Mouse (Mus musculus) hindbrain, embryonic 14.5 days (tissue): Measurements from ENCODE around the gene Mcl1. TPM values are rescaled to one million over a fixed set of nuclear protein-coding genes. Genes with fewer than 3 reads are reported as not detected.

Source experiments
- ATAC-seq: fragments of 200-750 bp; cut with Nextera tagmentation; 2 replicates; pipeline ENCODE4 v1.8.0; 2017; ENCODE audit warnings: moderate number of reproducible peaks, mild to moderate bottlenecking, moderate TSS enrichment, moderate library complexity; ENCODE audit not compliant: low FRiP score
- DNase-seq: peaks from one replicate; pipeline ENCODE4 v3.0.0-alpha.2; 2015; ENCODE audit warnings: low spot score
- H3K27ac ChIP-seq: fragments of 300-500 bp; sonication (generic); 2 replicates; pipeline ENCODE4 v1.5.1; 2014; ENCODE audit warnings: mild to moderate bottlenecking, moderate library complexity
- H3K27me3 ChIP-seq: fragments of 300-500 bp; sonication (generic); 2 replicates; pipeline ENCODE4 v1.6.1; 2014; ENCODE audit warnings: mild to moderate bottlenecking, low read length, mixed read lengths; ENCODE audit not compliant: control insufficient read depth, insufficient read depth
- H3K36me3 ChIP-seq: fragments of 300-500 bp; sonication (generic); replicated peaks from 2 replicates; pipeline ENCODE4 v1.6.1; 2014; ENCODE audit not compliant: control insufficient read depth, insufficient read depth
- H3K4me1 ChIP-seq: fragments of 300-500 bp; sonication (generic); replicated peaks from 2 replicates; pipeline ENCODE4 v1.6.1; 2014; ENCODE audit warnings: antibody characterized with exemption, low read length, mixed read lengths; ENCODE audit not compliant: control insufficient read depth, insufficient read depth
- H3K4me2 ChIP-seq: fragments of 300-500 bp; sonication (generic); replicated peaks from 2 replicates; pipeline ENCODE4 v1.6.1; 2014; ENCODE audit warnings: mild to moderate bottlenecking, moderate library complexity
- H3K4me3 ChIP-seq: fragments of 300-500 bp; sonication (generic); replicated peaks from 2 replicates; pipeline ENCODE4 v1.5.1; 2014; ENCODE audit warnings: mild to moderate bottlenecking, low read length
- H3K9ac ChIP-seq: fragments of 300-500 bp; sonication (generic); 2 replicates; pipeline ENCODE4 v1.6.1; 2014
- H3K9me3 ChIP-seq: fragments of 300-500 bp; sonication (generic); 2 replicates; pipeline ENCODE4 v1.6.1; 2016; ENCODE audit warnings: low read length; ENCODE audit not compliant: control insufficient read depth
- WGBS: fragments of 180-500 bp; shearing (Covaris S2); extraction: QIAGEN DNeasy Blood & Tissue Kit; methylation state at CpG from one replicate; pipeline ENCODE4 v1.1.7; 2014; 5-methylcytosine and 5-hydroxymethylcytosine counted together
- polyA plus RNA-seq: library from polyadenylated mRNA; unstranded; fragments of >200 nt; fragmentation: Nextera tagmentation; extraction: Ambion mirVana; gene quantifications from 2 replicates; pipeline ENCODE4 v1.2.1, GENCODE M21; 2014

Mcl1 gene
- polyA plus RNA-seq, 1 experiment from 2014 or later = 60.3 TPM

DNA sequence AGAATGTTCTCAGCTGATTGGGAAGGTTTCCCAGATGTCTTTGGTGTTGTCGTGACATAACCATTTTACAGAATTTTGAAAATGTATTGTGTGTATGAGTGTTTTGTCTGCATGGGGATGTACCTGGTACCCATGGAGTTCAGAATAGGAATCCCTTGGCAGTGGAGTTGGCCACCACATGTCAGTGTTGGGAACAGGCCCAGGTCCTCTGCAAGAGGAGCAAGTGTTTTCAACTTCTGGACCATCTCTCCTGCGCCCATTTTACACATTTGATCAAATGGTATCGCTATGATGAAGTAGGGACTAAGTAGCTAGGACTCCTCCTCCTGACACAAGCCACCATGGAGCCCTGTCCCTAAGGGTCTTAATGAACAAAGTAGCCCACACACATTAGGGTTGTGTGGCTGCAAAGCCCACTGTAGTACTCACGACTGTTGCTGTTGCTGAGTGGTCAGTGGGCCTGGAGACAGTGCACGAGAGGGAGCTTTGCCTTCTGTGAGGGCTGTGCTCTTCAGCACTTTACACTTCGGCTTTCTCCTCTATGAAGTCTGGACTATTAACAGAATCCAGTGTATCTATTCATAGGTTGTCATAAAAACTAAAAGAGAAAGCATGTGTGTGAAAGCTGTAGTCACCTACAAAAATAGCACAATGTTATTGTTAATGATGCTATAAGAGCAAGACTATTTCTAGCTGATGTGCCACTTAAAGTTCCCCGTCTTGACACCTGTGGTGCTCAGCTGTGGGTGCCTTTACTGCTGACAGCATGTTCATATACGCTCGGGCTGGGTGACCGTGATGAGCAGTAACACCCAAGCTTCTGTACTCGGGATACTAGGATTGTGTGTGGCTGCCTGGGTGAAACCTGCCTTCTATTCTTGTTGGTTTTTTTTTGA is 36.5 kb downstream of the Mcl1 start:
- Histone ChIP-seq H3K27me3 (no peaks in the 10 kb centered on the region), H3K4me2 (no peak overlapping the region), H3K36me3 (no peaks in the 10 kb centered on the region), H3K4me3 (no peak overlapping the region), H3K9ac (no peak overlapping the region), H3K9me3 (no peaks in the 10 kb centered on the region), H3K27ac (no peak overlapping the region), H3K4me1 (peaks cover 6% of the 10 kb centered on the region; the same call in 1 of the 2 replicates)
- DNase-seq (no peak), ATAC-seq (no peak)
- WGBS = 89% methylated on average over 11 of the region's 11 CpGs

DNA sequence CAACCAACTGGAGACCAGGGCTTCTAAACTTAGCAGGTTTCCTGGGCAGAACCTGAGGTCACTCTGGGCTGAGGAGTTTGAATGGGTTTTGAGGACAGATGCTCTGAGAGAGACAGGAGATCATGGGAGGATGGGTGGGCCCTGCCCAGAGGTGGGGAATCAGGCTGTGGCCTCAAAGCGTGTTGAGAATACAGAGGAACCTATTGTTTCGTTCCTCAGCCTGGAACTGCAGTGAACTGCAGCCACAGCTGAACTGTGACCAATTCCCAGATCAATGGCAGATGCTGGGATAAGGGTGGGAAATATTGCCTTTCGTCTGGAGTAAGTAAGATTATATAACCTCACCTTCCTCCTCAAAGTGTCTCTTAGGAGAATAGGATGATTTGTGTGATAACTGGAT is 37.2 kb downstream of the Mcl1 start:
- Histone ChIP-seq H3K27ac (no peak overlapping the region), H3K9me3 (no peaks in the 10 kb centered on the region), H3K4me2 (no peak overlapping the region), H3K27me3 (no peaks in the 10 kb centered on the region), H3K4me1 (peaks cover 6% of the 10 kb centered on the region; the same call in 1 of the 2 replicates), H3K9ac (no peak overlapping the region), H3K4me3 (no peak overlapping the region), H3K36me3 (no peaks in the 10 kb centered on the region)
- ATAC-seq (no peak), DNase-seq (no peak)
- WGBS = 25% methylated on average over 3 of the region's 3 CpGs

DNA sequence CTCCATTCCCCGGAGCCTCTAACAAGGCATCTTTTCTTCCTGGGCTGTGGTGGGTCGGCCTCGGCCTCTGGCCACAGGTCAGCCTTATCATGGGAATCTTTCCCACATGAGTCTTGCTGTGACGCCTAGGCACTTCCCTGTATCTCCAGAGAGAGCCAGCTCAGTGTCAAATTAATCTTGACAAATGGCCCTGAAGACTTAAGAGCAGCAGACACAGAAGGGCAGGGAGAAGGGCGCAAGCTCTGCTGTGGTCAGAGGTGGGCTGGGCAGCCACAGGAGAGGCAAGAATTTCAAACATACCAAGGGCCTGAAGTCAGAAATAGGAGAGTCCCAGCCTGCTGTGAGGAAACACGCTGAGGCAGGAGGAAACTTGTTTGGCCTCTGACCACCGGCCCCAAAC is 37.8 kb downstream of the Mcl1 start:
- no peaks in the 10 kb centered on the region for H3K9me3 ChIP-seq
- H3K4me2 ChIP-seq = no peak overlapping the region
- ATAC-seq (no peak), DNase-seq (no peak)
- no peak overlapping the region for H3K4me3 ChIP-seq
- 30% methylated on average over 7 of the region's 7 CpGs for WGBS
- H3K27ac ChIP-seq = no peak overlapping the region
- no peaks in the 10 kb centered on the region for H3K27me3 ChIP-seq
- H3K36me3 ChIP-seq = no peaks in the 10 kb centered on the region
- no peak overlapping the region for H3K9ac ChIP-seq
- peaks cover 6% of the 10 kb centered on the region; the same call in 1 of the 2 replicates for H3K4me1 ChIP-seq

DNA sequence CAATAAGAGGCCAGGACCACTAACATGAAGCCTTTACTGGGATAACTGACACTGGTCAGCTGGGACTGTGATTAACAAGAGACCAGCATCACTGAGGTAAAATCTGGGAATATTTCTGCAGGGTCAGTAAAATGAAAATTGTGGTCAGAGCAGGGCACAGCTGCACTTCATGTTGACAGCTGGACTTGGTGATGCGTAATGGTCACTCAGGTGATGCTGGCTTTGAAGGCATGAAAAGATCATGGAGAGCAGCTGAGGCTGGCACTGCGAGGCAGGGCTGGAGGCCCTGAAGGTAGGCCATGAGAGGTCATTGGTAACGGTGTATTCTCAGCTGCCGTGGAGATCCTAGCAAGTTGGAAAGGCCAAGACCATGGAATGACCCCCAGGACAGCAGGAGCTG is 39.7 kb downstream of the Mcl1 start:
- Histone ChIP-seq H3K27me3 (no peaks in the 10 kb centered on the region), H3K4me3 (no peak overlapping the region), H3K4me2 (no peak overlapping the region), H3K9ac (no peak overlapping the region), H3K4me1 (peaks cover 9% of the 10 kb centered on the region; the same call in 1 of the 2 replicates), H3K27ac (no peak overlapping the region), H3K36me3 (no peaks in the 10 kb centered on the region), H3K9me3 (no peaks in the 10 kb centered on the region)
- DNase-seq (no peak), ATAC-seq (no peak)
- 96% methylated on average over 4 of the region's 4 CpGs for WGBS

DNA sequence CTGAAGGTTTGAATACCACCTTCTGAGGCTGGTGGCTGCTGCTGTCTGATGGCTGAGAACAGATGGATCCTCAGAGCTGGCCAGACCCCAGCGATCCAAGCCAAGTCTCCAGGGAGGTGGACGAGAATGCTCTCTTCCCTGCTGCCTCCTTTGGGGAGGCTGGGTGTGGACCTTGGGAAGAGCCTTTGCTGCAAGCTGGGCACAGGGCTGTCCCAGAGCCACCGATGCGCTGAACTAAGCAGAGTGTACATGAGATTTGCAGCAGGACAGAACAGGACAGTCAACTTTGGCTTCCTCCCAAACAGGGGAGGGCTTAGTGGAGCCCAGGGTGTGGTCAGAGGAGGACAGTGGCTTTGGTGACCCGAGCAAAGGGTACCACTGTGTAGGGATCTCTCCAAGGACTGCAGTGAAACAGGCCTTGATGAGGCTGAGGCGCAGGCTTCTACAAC is 41.7 kb downstream of the Mcl1 start:
- no peaks in the 10 kb centered on the region for H3K27me3 ChIP-seq
- H3K4me3 ChIP-seq = no peak overlapping the region
- no peaks in the 10 kb centered on the region for H3K9me3 ChIP-seq
- H3K9ac ChIP-seq = no peak overlapping the region
- no peaks in the 10 kb centered on the region for H3K36me3 ChIP-seq
- no peak for ATAC-seq
- WGBS = 55% methylated on average over 6 of the region's 6 CpGs
- H3K4me1 ChIP-seq = peaks cover 9% of the 10 kb centered on the region; the same call in 1 of the 2 replicates
- no peak for DNase-seq
- H3K4me2 ChIP-seq = no peak overlapping the region
- H3K27ac ChIP-seq = no peak overlapping the region

DNA sequence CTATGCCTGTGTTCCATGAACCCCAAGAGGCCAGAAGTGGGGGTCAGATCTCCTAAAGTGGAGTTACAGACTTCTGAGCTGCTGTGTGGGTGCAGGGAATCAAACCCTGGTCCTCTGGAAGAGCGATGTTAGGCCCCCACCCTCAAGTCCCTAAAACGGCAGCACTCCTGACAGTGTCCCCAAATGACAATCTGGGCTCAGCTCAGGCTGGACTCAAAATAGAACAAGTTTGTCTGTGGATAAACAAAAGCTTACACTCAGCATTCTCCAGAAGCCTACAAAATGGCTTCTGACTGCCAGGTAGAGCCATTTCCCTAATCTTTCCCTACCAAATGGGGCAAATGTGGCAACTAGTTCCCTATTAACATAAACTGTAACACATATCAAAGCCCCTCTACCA is 42.5 kb downstream of the Mcl1 start:
- Histone ChIP-seq H3K27me3 (no peaks in the 10 kb centered on the region), H3K4me1 (0 out of 2 replicates have a peak, but pooled peaks cover 3% of the 10 kb centered on the region), H3K27ac (no peak overlapping the region; the same call in 1 of the 2 replicates), H3K9ac (no peak overlapping the region), H3K4me3 (no peak overlapping the region), H3K4me2 (no peak overlapping the region), H3K9me3 (no peaks in the 10 kb centered on the region), H3K36me3 (no peaks in the 10 kb centered on the region)
- 78% methylated on average over 2 of the region's 2 CpGs for WGBS
- no peak for DNase-seq
- ATAC-seq = no peak

DNA sequence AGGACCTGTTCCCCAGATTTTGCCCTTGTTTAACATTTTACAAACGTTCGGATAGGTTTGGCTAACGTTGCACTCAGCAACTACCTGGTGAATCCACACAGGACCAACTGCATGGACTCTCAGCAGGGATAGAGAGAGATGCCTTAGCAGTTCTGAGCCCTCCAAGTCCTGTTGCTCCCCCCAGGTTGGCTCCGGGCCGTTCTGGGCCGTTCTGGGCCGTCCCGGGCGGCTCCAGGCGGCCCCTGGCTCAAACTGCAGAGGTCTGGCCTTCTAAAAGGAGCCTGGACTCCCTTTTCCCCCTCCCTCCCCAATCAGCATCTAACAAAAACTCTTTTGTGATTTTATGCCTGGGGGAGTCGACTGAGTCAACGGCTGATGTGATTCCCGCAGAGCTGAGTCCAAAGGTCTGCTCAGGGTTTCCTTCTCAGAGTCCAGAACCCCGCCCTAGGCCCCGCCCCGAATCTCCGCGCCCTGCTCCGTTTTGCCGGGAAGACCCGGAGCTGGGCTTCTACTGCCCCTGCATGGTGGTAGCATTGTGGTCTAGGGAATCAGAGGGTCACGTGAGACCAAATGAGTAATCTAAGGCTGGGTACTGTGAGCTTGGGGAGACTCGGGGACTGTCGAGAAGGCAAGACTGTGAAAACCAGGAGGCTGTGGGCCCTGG is 43.4 kb downstream of the Mcl1 start:
- 7% methylated on average over 24 of the region's 24 CpGs for WGBS
- DNase-seq (peak; percentile 67), ATAC-seq (peak; percentile 68; the same call in 1 of the 2 replicates)
- H3K4me1 ChIP-seq = 0 out of 2 replicates have a peak, but pooled peaks cover 3% of the 10 kb centered on the region
- no peak overlapping the region; the same call in 1 of the 2 replicates for H3K27ac ChIP-seq
- no peaks in the 10 kb centered on the region for H3K9me3 ChIP-seq
- H3K4me3 ChIP-seq = peak overlapping the region; percentile 9; the same call in 1 of the 2 replicates
- peak overlapping the region; percentile 49 for H3K4me2 ChIP-seq
- H3K9ac ChIP-seq = peak overlapping the region; percentile 49
- no peaks in the 10 kb centered on the region for H3K36me3 ChIP-seq
- H3K27me3 ChIP-seq = no peaks in the 10 kb centered on the region

DNA sequence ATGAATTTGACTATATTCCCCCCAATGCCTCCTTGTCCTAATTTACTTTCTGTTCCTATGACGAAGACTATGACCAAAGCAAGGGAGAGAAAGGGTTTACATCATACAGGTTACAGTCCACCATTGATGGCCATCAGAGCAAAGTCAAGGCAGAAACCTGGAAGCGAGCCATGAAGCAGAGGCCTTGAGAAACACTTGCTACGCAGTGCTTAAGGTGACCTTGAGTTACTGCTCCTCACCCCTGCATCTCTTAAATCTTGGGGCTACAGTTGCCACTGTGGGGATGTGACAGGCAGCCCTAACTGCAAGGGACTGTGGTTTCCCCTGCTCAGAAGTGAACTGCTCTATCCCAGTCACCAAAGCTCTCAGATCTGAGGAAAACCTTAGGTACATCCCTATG is 44.7 kb downstream of the Mcl1 start:
- DNase-seq (no peak), ATAC-seq (no peak)
- Histone ChIP-seq H3K4me1 (0 out of 2 replicates have a peak, but pooled peaks cover 3% of the 10 kb centered on the region), H3K9me3 (no peaks in the 10 kb centered on the region), H3K4me2 (no peak overlapping the region), H3K36me3 (no peaks in the 10 kb centered on the region), H3K9ac (no peak overlapping the region), H3K27ac (no peak overlapping the region), H3K4me3 (no peak overlapping the region), H3K27me3 (no peaks in the 10 kb centered on the region)
- WGBS = 92% methylated on average over 3 of the region's 3 CpGs

DNA sequence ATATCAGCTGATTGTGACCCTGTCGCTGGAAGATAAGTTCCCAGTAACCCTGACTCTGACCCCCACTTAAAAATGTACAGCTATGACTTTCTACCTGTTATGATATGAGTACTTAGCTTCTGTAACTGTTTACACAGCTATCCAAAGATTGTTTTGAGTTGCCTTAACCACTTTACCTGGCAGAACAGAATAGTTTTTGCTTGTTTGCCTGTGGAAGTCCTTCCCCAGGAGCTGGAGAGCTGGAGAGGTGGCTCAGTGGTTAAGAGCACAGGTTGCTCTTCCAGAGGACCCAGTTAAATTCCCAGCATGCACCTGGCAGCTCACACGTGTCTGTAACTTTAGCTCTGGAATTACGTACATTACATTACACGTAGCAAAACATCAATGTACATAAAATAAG is 46.0 kb downstream of the Mcl1 start:
- Histone ChIP-seq H3K9ac (no peak overlapping the region), H3K4me1 (0 out of 2 replicates have a peak, but pooled peaks cover 3% of the 10 kb centered on the region), H3K4me2 (no peak overlapping the region), H3K27me3 (no peaks in the 10 kb centered on the region), H3K4me3 (no peak overlapping the region), H3K9me3 (no peaks in the 10 kb centered on the region), H3K36me3 (no peaks in the 10 kb centered on the region), H3K27ac (no peak overlapping the region)
- DNase-seq (no peak), ATAC-seq (no peak)
- WGBS = 95% methylated on average over 4 of the region's 4 CpGs
